Mouse (Mus musculus) lung, postnatal 0 days (tissue): ENCODE results near the gene Bpifb9a.

ENCODE experiments used
- CTCF ChIP-seq: IDR thresholded peaks from 2 replicates; pipeline ENCODE4 v1.5.1; 2016; ENCODE audit warnings: antibody characterized with exemption, mild to moderate bottlenecking
- EP300 ChIP-seq: IDR thresholded peaks from 2 replicates; pipeline ENCODE4 v1.6.1; 2016; ENCODE audit warnings: antibody characterized with exemption, mild to moderate bottlenecking, control low read depth

GRCm38 (mm10) chr2:154240771-154241170, 16.9 kb upstream of the Bpifb9a start:
- TF ChIP-seq CTCF (no peak), EP300 (no peak)
